ENCODE assay signal across 10 mouse cellular contexts in the genomic region with DNA sequence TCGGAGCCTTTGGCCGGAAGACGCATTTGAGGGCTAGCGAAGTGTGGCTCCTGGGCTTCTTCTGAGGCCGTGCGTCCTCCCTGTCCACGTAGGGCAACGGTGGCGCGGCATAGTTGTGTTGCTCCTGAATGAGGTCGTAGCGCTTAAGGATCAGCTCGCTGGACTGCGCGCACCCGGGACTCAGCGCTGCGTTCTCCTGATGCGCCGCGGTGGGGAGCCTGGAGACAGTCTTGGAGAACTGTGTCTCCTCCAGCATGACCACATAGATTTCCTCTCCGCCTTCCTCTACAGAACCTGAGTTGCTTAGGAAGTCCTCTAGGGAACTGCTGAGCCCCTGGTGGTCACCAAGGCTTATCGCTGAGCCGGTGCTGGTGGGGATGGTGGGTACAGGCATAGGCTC. TPM values are rescaled to one million over a fixed set of nuclear protein-coding genes. Genes with fewer than 3 reads are reported as not detected.
DNase-seq lines count a peak whose midpoint lies in the region; ATAC-seq lines count a peak whose summit lies in the region.
"Had no signal": no experiment of that assay in that cellular context is flagged by ENCODE, and none has a peak within 500 bp of the region (broad histone marks: within the 10 kb centered on the region; RNA-seq: fewer than 3 reads in every experiment).

No protein-coding gene starts in this region.

- H3K9ac ChIP-seq in heart, embryonic 15.5 days = no peak overlapping the region
- H3K9ac ChIP-seq in hindbrain, embryonic 15.5 days = no peak overlapping the region
- H3K9ac ChIP-seq in neural tube, embryonic 12.5 days = no peak overlapping the region

- ATAC-seq in heart, embryonic 15.5 days (replicated peaks; ENCODE audit: insufficient number of reproducible peaks, insufficient read depth, low FRiP score, low read depth) = no peak
- peak; percentile 81 for ATAC-seq in hindbrain, embryonic 15.5 days (ENCODE audit: low FRiP score, low read depth)
- 0 out of 2 replicates have a peak, but pooled peaks have one; percentile 13 for ATAC-seq in neural tube, embryonic 12.5 days (ENCODE audit: low FRiP score, low read depth)
- no peak for ATAC-seq in erythroblast, adult 5-6 weeks (replicated peaks; ENCODE audit: low FRiP score, poor library complexity, severe bottlenecking)

- H3K4me3 ChIP-seq in heart, embryonic 15.5 days = no peak overlapping the region
- H3K4me3 ChIP-seq in hindbrain, embryonic 15.5 days = peak overlapping the region; percentile 35
- peak overlapping the region; percentile 9; the same call in 1 of the 2 replicates for H3K4me3 ChIP-seq in neural tube, embryonic 12.5 days
- H3K4me3 ChIP-seq: myocyte had no signal

- H3K27me3 ChIP-seq in heart, embryonic 15.5 days = no peaks in the 10 kb centered on the region
- no peaks in the 10 kb centered on the region for H3K27me3 ChIP-seq in hindbrain, embryonic 15.5 days
- no peaks in the 10 kb centered on the region for H3K27me3 ChIP-seq in neural tube, embryonic 12.5 days (replicated peaks)

- no peak for DNase-seq in heart, adult 8-10 months (ENCODE audit: low spot score)
- peak; percentile 12 for DNase-seq in embryo, embryonic 10 days (ENCODE audit: low spot score)
- DNase-seq in adrenal gland, postnatal 36 days = no peak
- no peak for DNase-seq in spleen, postnatal 36 days (ENCODE audit: low spot score in 2 of 2)

- peak overlapping the region; percentile 33 for H3K4me2 ChIP-seq in heart, embryonic 15.5 days
- peak overlapping the region; percentile 59 for H3K4me2 ChIP-seq in hindbrain, embryonic 15.5 days
- H3K4me2 ChIP-seq in neural tube, embryonic 12.5 days (replicated peaks) = peak overlapping the region; percentile 45

- H3K27ac ChIP-seq in heart, embryonic 15.5 days = no peak overlapping the region
- H3K27ac ChIP-seq in hindbrain, embryonic 15.5 days (replicated peaks) = no peak overlapping the region
- no peak overlapping the region for H3K27ac ChIP-seq in neural tube, embryonic 12.5 days

- H3K36me3 ChIP-seq in heart, embryonic 15.5 days = no peaks in the 10 kb centered on the region
- H3K36me3 ChIP-seq in hindbrain, embryonic 15.5 days = no peaks in the 10 kb centered on the region
- H3K36me3 ChIP-seq in neural tube, embryonic 12.5 days = no peaks in the 10 kb centered on the region

- H3K9me3 ChIP-seq in heart, embryonic 15.5 days (replicated peaks) = 0 out of 2 replicates have a peak, but pooled peaks cover 2% of the 10 kb centered on the region
- H3K9me3 ChIP-seq in hindbrain, embryonic 15.5 days = no peaks in the 10 kb centered on the region
- no peaks in the 10 kb centered on the region for H3K9me3 ChIP-seq in neural tube, embryonic 12.5 days

- H3K4me1 ChIP-seq in heart, embryonic 15.5 days (replicated peaks) = no peaks in the 10 kb centered on the region
- no peaks in the 10 kb centered on the region for H3K4me1 ChIP-seq in hindbrain, embryonic 15.5 days (replicated peaks)
- no peaks in the 10 kb centered on the region for H3K4me1 ChIP-seq in neural tube, embryonic 12.5 days

- 7% methylated on average over 24 of the region's 24 CpGs for WGBS in heart, embryonic 15.5 days
- WGBS in hindbrain, embryonic 15.5 days = 23% methylated on average over 24 of the region's 24 CpGs
- WGBS in neural tube, embryonic 12.5 days = 16% methylated on average over 24 of the region's 24 CpGs

RNA-seq across cellular contexts. Expression of a gene that starts 1.0 kb away (rescaled TPM):
- not detected in 2 replicates for polyA plus RNA-seq in heart, embryonic 15.5 days (2015; fragmentation: Nextera tagmentation; extraction: Ambion mirVana)
- not detected for total RNA-seq in heart, adult 8-10 months (2022)
- polyA plus RNA-seq in hindbrain, embryonic 15.5 days (2015; fragmentation: Nextera tagmentation; extraction: Ambion mirVana) = 0.08 TPM in 1 of 2 replicates, not detected in the other
- not detected in 2 replicates for polyA plus RNA-seq in neural tube, embryonic 12.5 days (2016; fragmentation: Nextera tagmentation; extraction: Ambion mirVana)
- not detected for total RNA-seq in adrenal gland, postnatal 36 days (2021)
- not detected in 2 replicates for total RNA-seq in erythroblast, adult 5-6 weeks (2015; ENCODE audit: low replicate concordance)
- not detected in 2 replicates for total RNA-seq in erythroblast, adult 5-6 weeks (2017; ENCODE audit: low replicate concordance)
- polyA plus RNA-seq: cortical plate, adult 2 months; myocyte had no signal

Comparison
In these comparisons a context has a peak if more than half of its experiments do, and no peak if none do; other contexts are left out.
1. ATAC-seq: peak in hindbrain, embryonic 15.5 days (single experiment) and neural tube, embryonic 12.5 days (single experiment); none in heart, embryonic 15.5 days (single experiment) and erythroblast, adult 5-6 weeks (single experiment).
2. Peak in every context shown above with its lines, with median percentiles within 50 percentile points of each other: H3K4me2 ChIP-seq.